Mouse (Mus musculus) stomach, embryonic 16.5 days (tissue): ENCODE measurements around the gene Olfr1507. TPM values are rescaled to one million over a fixed set of nuclear protein-coding genes. Genes with fewer than 3 reads are reported as not detected.

Source experiments
- polyA plus RNA-seq: library from polyadenylated mRNA; unstranded; fragments of >200 nt; fragmentation: Nextera tagmentation; extraction: Ambion mirVana; gene quantifications from 2 replicates; pipeline ENCODE4 v1.2.1, GENCODE M21; 2015

Gene Olfr1507
- polyA plus RNA-seq, 1 experiment from 2014 or later: not detected

Other genes with a start within 250 kb of the Olfr1507 start
- gene Chd8, start 238.0 kb downstream of the Olfr1507 start, polyA plus RNA-seq: 27.9 and 31.8 TPM in 2 replicates
- gene Tox4, start 216.6 kb downstream of the Olfr1507 start, polyA plus RNA-seq: 36.2 and 39.7 TPM in 2 replicates
- 15.8 and 19.6 TPM in 2 replicates for gene Rab2b, start 216.2 kb downstream of the Olfr1507 start, polyA plus RNA-seq
- gene Mettl3, start 190.6 kb downstream of the Olfr1507 start, polyA plus RNA-seq: 38.8 and 41.8 TPM in 2 replicates
- 8.8 and 9.3 TPM in 2 replicates for gene Sall2, start 167.0 kb downstream of the Olfr1507 start, polyA plus RNA-seq
- not detected in 2 replicates for gene Olfr1513, start 139.3 kb downstream of the Olfr1507 start, polyA plus RNA-seq
- gene Olfr1512, start 116.6 kb downstream of the Olfr1507 start, polyA plus RNA-seq: not detected in 2 replicates
- not detected in 2 replicates for gene Olfr1511, start 98.4 kb downstream of the Olfr1507 start, polyA plus RNA-seq
- 0.15 and 0.22 TPM in 2 replicates for gene Olfr1510, start 81.4 kb downstream of the Olfr1507 start, polyA plus RNA-seq
- not detected in 2 replicates for gene Olfr1509, start 52.8 kb downstream of the Olfr1507 start, polyA plus RNA-seq
- not detected in 2 replicates for gene Olfr1508, start 28.3 kb downstream of the Olfr1507 start, polyA plus RNA-seq